Mouse (Mus musculus) intestine, embryonic 14.5 days (tissue): Measurements from ENCODE around the gene Syce2. TPM values are rescaled to one million over a fixed set of nuclear protein-coding genes. Genes with fewer than 3 reads are reported as not detected.
A peak's percentile ranks its signal among the peaks of the same experiment; 100 is the strongest.

Experiments
- ATAC-seq: fragments of 200-750 bp; cut with Nextera tagmentation; replicated peaks from 2 replicates; pipeline ENCODE4 v1.8.0; 2017; ENCODE audit warnings: low read depth, moderate number of reproducible peaks, moderate TSS enrichment, moderate library complexity; ENCODE audit not compliant: low FRiP score, low TSS enrichment
- DNase-seq: peaks from one replicate; pipeline ENCODE4 v3.0.0-alpha.2; 2018; ENCODE audit warnings: low spot score
- H3K27ac ChIP-seq: fragments of 300-500 bp; sonication (generic); 2 replicates; pipeline ENCODE4 v1.5.1; 2014; ENCODE audit warnings: low read depth, mild to moderate bottlenecking, control low read depth
- H3K27me3 ChIP-seq: fragments of 300-500 bp; sonication (generic); replicated peaks from 2 replicates; pipeline ENCODE4 v1.6.1; 2014; ENCODE audit warnings: low read length, control low read depth; ENCODE audit not compliant: control insufficient read depth, insufficient read depth
- H3K36me3 ChIP-seq: fragments of 300-500 bp; sonication (generic); 2 replicates; pipeline ENCODE4 v1.6.1; 2014; ENCODE audit warnings: low read length, control low read depth; ENCODE audit not compliant: control insufficient read depth, insufficient read depth
- H3K4me1 ChIP-seq: fragments of 300-500 bp; sonication (generic); replicated peaks from 2 replicates; pipeline ENCODE4 v1.6.1; 2014; ENCODE audit warnings: low read length, control low read depth, mixed read lengths; ENCODE audit not compliant: control insufficient read depth, insufficient read depth
- H3K4me2 ChIP-seq: fragments of 300-500 bp; sonication (generic); 2 replicates; pipeline ENCODE4 v1.6.1; 2014; ENCODE audit warnings: low read length
- H3K4me3 ChIP-seq: fragments of 300-500 bp; sonication (generic); 2 replicates; pipeline ENCODE4 v1.5.1; 2014; ENCODE audit warnings: low read depth, low read length, control low read depth, mixed read lengths
- H3K9ac ChIP-seq: fragments of 300-500 bp; sonication (generic); 2 replicates; pipeline ENCODE4 v1.6.1; 2014; ENCODE audit warnings: mild to moderate bottlenecking, low read length
- H3K9me3 ChIP-seq: fragments of 300-500 bp; sonication (generic); 2 replicates; pipeline ENCODE4 v1.6.1; 2016; ENCODE audit warnings: low read length, control low read depth; ENCODE audit not compliant: control insufficient read depth
- WGBS: fragments of 180-500 bp; shearing (Covaris S2); extraction: QIAGEN DNeasy Blood & Tissue Kit; methylation state at CpG from one replicate; pipeline ENCODE4 v1.1.7; 2014; 5-methylcytosine and 5-hydroxymethylcytosine counted together
- polyA plus RNA-seq: library from polyadenylated mRNA; unstranded; fragments of >200 nt; fragmentation: Nextera tagmentation; extraction: Ambion mirVana; gene quantifications from 2 replicates; pipeline ENCODE4 v1.2.1, GENCODE M21; 2014

The Syce2 gene
- polyA plus RNA-seq, 1 experiment from 2014 or later = 68.9 TPM

GRCm38 (mm10) chr8:84832759-84833742, 38.9 kb upstream of the Syce2 start:
- ATAC-seq = no peak
- peak; percentile 50 for DNase-seq
- peaks cover 22% of the 10 kb centered on the region for H3K4me1 ChIP-seq
- WGBS = 57% methylated on average over 10 of the region's 10 CpGs
- H3K36me3 ChIP-seq = peaks cover 42% of the 10 kb centered on the region
- H3K9me3 ChIP-seq = no peaks in the 10 kb centered on the region
- H3K9ac ChIP-seq = peak overlapping the region; percentile 99
- peak overlapping the region; percentile 60 for H3K4me2 ChIP-seq
- no peaks in the 10 kb centered on the region for H3K27me3 ChIP-seq
- H3K27ac ChIP-seq = peak overlapping the region; percentile 93
- peak overlapping the region; percentile 100 for H3K4me3 ChIP-seq

DNA sequence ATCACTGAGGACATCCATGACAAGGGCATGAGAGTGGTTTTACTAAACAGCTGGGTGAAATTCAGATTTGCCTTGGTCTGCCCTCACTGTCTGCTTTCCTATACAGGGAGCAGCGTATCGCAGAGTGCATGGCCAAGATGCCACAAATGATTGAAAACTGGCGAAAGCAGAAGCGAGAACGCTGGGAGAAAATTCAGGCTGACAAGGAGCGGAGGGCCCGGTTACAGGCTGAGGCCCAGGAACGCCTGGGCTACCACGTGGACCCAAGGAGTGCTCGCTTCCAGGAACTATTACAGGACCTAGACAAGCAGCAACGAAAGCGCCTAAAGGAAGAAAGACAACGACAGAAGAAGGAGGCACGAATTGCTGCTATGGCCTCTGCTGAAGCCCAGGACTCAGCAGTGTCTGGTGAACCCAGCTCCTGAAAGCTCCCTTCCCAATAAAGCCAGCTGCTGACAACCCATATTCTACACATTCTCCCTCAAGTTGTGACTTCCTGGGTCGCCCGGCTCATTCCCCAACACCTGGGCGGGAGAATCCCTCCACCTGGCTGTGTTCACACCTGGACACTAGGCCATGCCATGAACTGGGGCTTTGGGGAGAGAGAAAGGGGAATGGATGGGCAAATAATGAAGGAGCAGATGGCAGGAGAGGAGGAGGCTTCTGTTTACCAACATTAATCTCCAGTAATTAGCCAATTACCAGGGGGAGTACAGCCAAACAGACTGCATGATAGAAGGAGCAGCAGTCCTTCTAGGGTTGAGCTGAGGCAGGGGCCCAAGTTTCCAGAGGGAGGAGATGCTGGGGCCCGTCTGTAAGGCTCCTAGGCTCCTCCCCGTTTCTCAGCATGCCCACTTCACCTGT, 37.7 kb upstream of the Syce2 start:
- no peak for ATAC-seq
- H3K27me3 ChIP-seq = no peaks in the 10 kb centered on the region
- no peak overlapping the region for H3K9ac ChIP-seq
- 83% methylated on average over 19 of the region's 19 CpGs for WGBS
- peaks cover 23% of the 10 kb centered on the region for H3K4me1 ChIP-seq
- H3K9me3 ChIP-seq = no peaks in the 10 kb centered on the region
- no peak overlapping the region for H3K27ac ChIP-seq
- peaks cover 50% of the 10 kb centered on the region for H3K36me3 ChIP-seq
- no peak overlapping the region for H3K4me2 ChIP-seq
- H3K4me3 ChIP-seq = no peak overlapping the region
- DNase-seq = peak; percentile 48

- Histone ChIP-seq H3K36me3 (peaks cover 50% of the 10 kb centered on the region), H3K4me3 (no peak overlapping the region), H3K4me2 (no peak overlapping the region), H3K9me3 (no peaks in the 10 kb centered on the region), H3K27ac (no peak overlapping the region), H3K27me3 (no peaks in the 10 kb centered on the region), H3K4me1 (peaks cover 27% of the 10 kb centered on the region), H3K9ac (no peak overlapping the region)
- ATAC-seq (no peak), DNase-seq (peak; percentile 46)
- WGBS = 51% methylated on average over 10 of the region's 10 CpGs
These were observed 36.8 kb upstream of the Syce2 start for GRCm38 (mm10) chr8:84834866-84835855.

DNA sequence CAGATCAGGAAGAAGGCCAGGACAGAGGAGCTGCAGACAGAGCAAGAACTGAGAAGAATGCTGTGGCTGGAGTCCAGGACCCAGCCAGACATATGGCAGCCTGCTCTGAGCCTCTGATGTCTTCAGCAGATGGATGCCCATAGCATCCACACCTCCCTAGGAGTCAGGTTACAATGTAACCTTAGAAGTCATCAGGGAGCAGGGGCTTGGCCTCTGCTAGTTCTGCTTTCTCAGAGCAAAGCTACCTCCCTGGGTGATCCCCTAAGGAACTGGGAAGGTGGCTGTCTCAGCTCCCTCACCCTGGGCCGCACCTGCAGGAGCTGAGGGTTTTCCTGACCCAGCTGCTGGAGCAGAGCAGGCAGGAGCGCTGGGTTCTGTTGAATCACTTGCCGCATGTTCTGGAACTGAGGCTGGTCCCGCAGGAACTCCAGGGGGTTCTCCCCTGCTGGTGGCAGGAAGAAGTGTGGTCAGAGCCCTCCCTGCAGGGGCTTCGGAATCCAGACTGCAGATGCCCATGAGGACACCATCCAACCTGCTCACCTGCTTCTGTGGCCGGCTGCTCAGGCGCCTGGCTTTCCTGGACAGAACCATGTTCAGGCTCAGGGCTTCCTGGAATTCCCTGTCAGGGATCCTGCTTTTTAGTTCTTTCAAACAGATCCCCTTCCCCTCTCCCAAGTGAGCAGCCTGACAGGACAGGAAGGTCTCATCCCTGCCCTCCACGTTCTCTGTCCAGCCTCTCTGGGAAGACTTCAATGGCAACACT, 34.6 kb upstream of the Syce2 start:
- Histone ChIP-seq H3K4me3 (no peak overlapping the region), H3K27me3 (no peaks in the 10 kb centered on the region), H3K36me3 (peaks cover 63% of the 10 kb centered on the region), H3K9me3 (no peaks in the 10 kb centered on the region), H3K4me1 (peaks cover 27% of the 10 kb centered on the region), H3K4me2 (no peak overlapping the region), H3K27ac (no peak overlapping the region), H3K9ac (no peak overlapping the region)
- ATAC-seq = no peak
- DNase-seq = peak; percentile 50
- WGBS = 30% methylated on average over 8 of the region's 8 CpGs

DNA sequence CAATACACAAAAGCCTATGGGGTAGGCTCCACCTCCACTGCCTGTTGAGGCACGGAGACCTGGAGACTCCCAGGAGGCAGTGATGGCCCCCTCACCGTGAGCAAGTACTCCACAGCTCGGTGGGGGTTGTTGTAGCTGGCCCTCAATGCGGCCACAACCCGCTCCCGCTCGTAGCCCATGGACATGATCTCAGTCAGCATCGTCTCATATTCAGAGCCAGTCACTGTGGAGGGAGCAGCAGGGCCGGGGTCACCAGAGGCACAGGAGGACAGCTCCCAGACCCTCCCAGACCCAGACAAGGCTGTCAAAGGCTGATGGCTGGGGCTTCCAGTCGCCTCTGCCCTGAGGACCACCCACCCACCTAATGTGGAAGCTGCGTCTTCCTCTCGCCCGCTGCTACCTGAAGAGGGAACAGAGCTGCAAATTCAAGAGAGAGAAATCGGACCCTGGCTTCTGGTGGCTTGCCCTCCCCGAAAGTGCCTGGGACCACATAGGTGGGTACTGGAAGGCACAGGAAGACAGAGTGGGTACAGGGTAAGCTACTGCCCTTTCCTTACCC, 33.9 kb upstream of the Syce2 start:
- no peak for ATAC-seq
- 80% methylated on average over 15 of the region's 15 CpGs for WGBS
- DNase-seq = no peak
- Histone ChIP-seq H3K4me1 (peaks cover 25% of the 10 kb centered on the region), H3K4me2 (no peak overlapping the region), H3K9me3 (no peaks in the 10 kb centered on the region), H3K9ac (no peak overlapping the region), H3K36me3 (peaks cover 70% of the 10 kb centered on the region), H3K27me3 (no peaks in the 10 kb centered on the region), H3K4me3 (no peak overlapping the region), H3K27ac (no peak overlapping the region)

DNA sequence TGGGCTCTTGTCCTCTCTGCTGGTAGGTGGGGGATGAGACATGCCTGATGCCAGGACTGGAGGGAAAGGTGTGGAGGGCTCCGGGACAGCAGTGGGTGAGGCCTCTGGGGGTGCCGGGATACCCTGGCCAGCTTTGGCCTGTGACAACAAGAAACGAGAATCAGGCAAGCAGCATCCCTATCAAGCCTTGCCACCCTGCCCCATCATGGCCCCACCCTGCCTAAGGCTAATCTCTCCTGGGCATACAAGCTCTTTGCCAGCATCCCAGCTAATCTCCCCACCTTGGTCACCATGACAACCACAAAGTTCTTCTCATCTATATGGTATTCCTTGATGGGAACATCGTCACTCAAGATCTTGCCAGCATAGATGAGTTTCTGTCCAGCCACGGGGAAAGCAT, 33.4 kb upstream of the Syce2 start:
- DNase-seq (no peak), ATAC-seq (no peak)
- H3K27me3 ChIP-seq = no peaks in the 10 kb centered on the region
- peaks cover 25% of the 10 kb centered on the region for H3K4me1 ChIP-seq
- no peak overlapping the region for H3K27ac ChIP-seq
- 92% methylated on average over 5 of the region's 5 CpGs for WGBS
- H3K4me3 ChIP-seq = no peak overlapping the region
- H3K4me2 ChIP-seq = no peak overlapping the region
- peaks cover 75% of the 10 kb centered on the region for H3K36me3 ChIP-seq
- no peak overlapping the region for H3K9ac ChIP-seq
- no peaks in the 10 kb centered on the region for H3K9me3 ChIP-seq

DNA sequence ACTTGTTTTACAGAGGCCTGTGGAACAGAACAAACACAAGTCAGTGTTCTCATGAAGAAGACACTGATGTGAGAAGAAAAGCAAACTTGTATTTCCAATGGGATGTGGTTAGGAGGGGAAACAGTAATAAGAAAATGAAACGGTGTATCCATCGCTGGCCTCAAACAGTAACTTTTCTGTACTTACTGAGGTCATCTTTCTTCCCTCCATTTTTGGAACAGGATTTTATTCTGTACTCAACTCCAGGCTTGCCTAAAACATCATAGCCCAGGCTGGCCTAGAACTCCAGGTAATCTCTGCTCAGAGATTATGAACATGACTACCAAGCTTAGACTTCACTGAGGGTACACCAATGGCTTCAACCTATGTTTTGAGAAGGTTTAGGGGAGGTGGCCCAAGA, 32.5 kb upstream of the Syce2 start:
- H3K27me3 ChIP-seq = no peaks in the 10 kb centered on the region
- H3K4me3 ChIP-seq = peak overlapping the region; percentile 90
- H3K9ac ChIP-seq = peak overlapping the region; percentile 94
- ATAC-seq (no peak), DNase-seq (no peak)
- peak overlapping the region; percentile 84; the same call in 1 of the 2 replicates for H3K27ac ChIP-seq
- no peaks in the 10 kb centered on the region for H3K9me3 ChIP-seq
- peaks cover 78% of the 10 kb centered on the region for H3K36me3 ChIP-seq
- H3K4me2 ChIP-seq = peak overlapping the region; percentile 78
- peaks cover 33% of the 10 kb centered on the region for H3K4me1 ChIP-seq
- WGBS = 94% methylated on average over 2 of the region's 2 CpGs
